ENCODE assay signal across 7 mouse cellular contexts in genomic region chr11:102393238-102393634, GRCm38 (mm10). TPM values are rescaled to one million over a fixed set of nuclear protein-coding genes. Genes with fewer than 3 reads are reported as not detected.
A peak's percentile ranks its signal among the peaks of the same experiment; 100 is the strongest.
DNase-seq lines count a peak whose midpoint lies in the region; ATAC-seq and TF ChIP-seq lines count a peak whose summit lies in the region.

Gene Rundc3a, plus strand, starts transcription at chr11:102393403.

- no peaks in the 10 kb centered on the region for H3K27me3 ChIP-seq in kidney, adult 2 months (replicated peaks; ENCODE audit: control insufficient read depth, insufficient read depth, low read length)
- H3K27me3 ChIP-seq in limb, embryonic 11.5 days (ENCODE audit: control insufficient read depth, insufficient read depth, low read length), result peaks cover 19% of the 10 kb centered on the region
- H3K27me3 ChIP-seq in midbrain, embryonic 13.5 days, result peaks cover 10% of the 10 kb centered on the region
- peaks cover 7% of the 10 kb centered on the region for H3K27me3 ChIP-seq in spleen, adult 2 months (ENCODE audit: control insufficient read depth, insufficient read depth, low read length)

- no peak for TF ChIP-seq CTCF in kidney, adult 2 months (conservative IDR thresholded peaks at IDR 0.05; ENCODE audit: insufficient read depth, insufficient read length, low read depth, low read length)
- no peak for TF ChIP-seq CTCF in spleen, adult 2 months (IDR thresholded peaks at IDR 0.05; ENCODE audit: extremely low read depth, insufficient read depth, insufficient read length, insufficient replicate concordance)

- H3K4me3 ChIP-seq in kidney, adult 2 months (ENCODE audit: insufficient read depth, low read depth, low read length), result peak within 1 kb of the TSS; percentile 17; the same call in 1 of the 2 replicates
- H3K4me3 ChIP-seq in limb, embryonic 11.5 days (ENCODE audit: low read depth, low read length), result peak within 1 kb of the TSS; percentile 32
- H3K4me3 ChIP-seq in midbrain, embryonic 13.5 days (replicated peaks), result peak within 1 kb of the TSS; percentile 89
- peak within 1 kb of the TSS; percentile 50 for H3K4me3 ChIP-seq in spleen, adult 2 months (ENCODE audit: extremely low read depth, insufficient read depth, insufficient read length)

- no peaks in the 10 kb centered on the region for H3K36me3 ChIP-seq in kidney, adult 2 months (ENCODE audit: control insufficient read depth, insufficient read depth, low read length)
- no peaks in the 10 kb centered on the region for H3K36me3 ChIP-seq in limb, embryonic 11.5 days (ENCODE audit: control insufficient read depth, insufficient read depth, low read length)
- peaks cover 4% of the 10 kb centered on the region for H3K36me3 ChIP-seq in midbrain, embryonic 13.5 days
- no peaks in the 10 kb centered on the region for H3K36me3 ChIP-seq in spleen, adult 2 months (ENCODE audit: control insufficient read depth, insufficient read depth, low read length)

- no peaks in the 10 kb centered on the region for H3K4me1 ChIP-seq in kidney, adult 2 months (ENCODE audit: control insufficient read depth, insufficient read depth, low read length)
- H3K4me1 ChIP-seq in limb, embryonic 11.5 days (ENCODE audit: control insufficient read depth, insufficient read depth, low read length), result peaks cover 10% of the 10 kb centered on the region
- H3K4me1 ChIP-seq in midbrain, embryonic 13.5 days (replicated peaks), result peaks cover 55% of the 10 kb centered on the region
- peaks cover 12% of the 10 kb centered on the region for H3K4me1 ChIP-seq in spleen, adult 2 months (ENCODE audit: control insufficient read depth, insufficient read depth, insufficient read length)

- TF ChIP-seq POLR2A in kidney, adult 2 months (IDR thresholded peaks at IDR 0.05; ENCODE audit: low read depth, low read length), result no peak
- no peak for TF ChIP-seq POLR2A in spleen, adult 2 months (IDR thresholded peaks at IDR 0.05; ENCODE audit: low read depth, low read length)

- H3K9me3 ChIP-seq in limb, embryonic 11.5 days (ENCODE audit: control insufficient read depth, low read length), result no peaks in the 10 kb centered on the region
- H3K9me3 ChIP-seq in midbrain, embryonic 13.5 days, result no peaks in the 10 kb centered on the region

- H3K9ac ChIP-seq in limb, embryonic 11.5 days (ENCODE audit: low read length), result peak within 1 kb of the TSS; percentile 22
- H3K9ac ChIP-seq in midbrain, embryonic 13.5 days (replicated peaks), result peak within 1 kb of the TSS; percentile 95

- under 1% methylated on average over 34 of the region's 34 CpGs for WGBS in kidney, adult 2 months
- under 1% methylated on average over 34 of the region's 34 CpGs for WGBS in limb, embryonic 11.5 days
- under 1% methylated on average over 33 of the region's 34 CpGs for WGBS in midbrain, embryonic 13.5 days
- under 1% methylated on average over 34 of the region's 34 CpGs for WGBS in spleen, adult 2 months

- peak; percentile 87 for ATAC-seq in granulocyte monocyte progenitor cell, adult 5-6 weeks (replicated peaks; ENCODE audit: poor library complexity, severe bottlenecking)
- ATAC-seq in limb, embryonic 11.5 days (ENCODE audit: insufficient number of reproducible peaks, low FRiP score, low TSS enrichment, low read depth), result peak; percentile 77
- peak; percentile 89 for ATAC-seq in midbrain, embryonic 13.5 days

- H3K27ac ChIP-seq in kidney, adult 2 months (ENCODE audit: insufficient read depth, low read depth, low read length), result no peak within 1 kb of the TSS
- no peak within 1 kb of the TSS for H3K27ac ChIP-seq in limb, embryonic 11.5 days (replicated peaks; ENCODE audit: low read depth, low read length)
- H3K27ac ChIP-seq in midbrain, embryonic 13.5 days, result peak within 1 kb of the TSS; percentile 97
- no peak within 1 kb of the TSS for H3K27ac ChIP-seq in spleen, adult 2 months (ENCODE audit: insufficient read depth, low read length)

- peak; percentile 85 for DNase-seq in adrenal gland, adult 8-10 months
- peak; percentile 87 for DNase-seq in embryo, embryonic 10 days (ENCODE audit: low spot score)
- DNase-seq in kidney, adult 2 months, result peak; percentile 69
- peak; percentile 95 for DNase-seq in limb, embryonic 11.5 days (ENCODE audit: low spot score)
- peak; percentile 21 to 59 for DNase-seq in spleen, adult 2 months (ENCODE audit: low read depth in 1 of 2, low spot score in 2 of 2)

- H3K4me2 ChIP-seq in limb, embryonic 11.5 days (ENCODE audit: low read depth, severe bottlenecking), result peak within 1 kb of the TSS; percentile 83
- H3K4me2 ChIP-seq in midbrain, embryonic 13.5 days (replicated peaks), result peak within 1 kb of the TSS; percentile 96

RNA-seq across cellular contexts. Expression of gene Rundc3a, which starts in this region (rescaled TPM):
- 10 to 100 TPM; 53.9 to 83.9 (median 77.5) TPM for total RNA-seq in adrenal gland, adult 8-10 months (2022)
- not detected in 2 replicates for total RNA-seq in granulocyte monocyte progenitor cell, adult 5-6 weeks (2014; fragmentation: Nextera tagmentation)
- not detected in 2 replicates for total RNA-seq in granulocyte monocyte progenitor cell, adult 5-6 weeks (2017)
- polyA plus RNA-seq in kidney, adult 2 months (2012; rRNA removed), result 2.6 and 3.4 TPM in 2 replicates
- 0.57 and 1.0 TPM in 2 replicates for polyA plus RNA-seq in limb, embryonic 11.5 days (2014; fragmentation: Nextera tagmentation; extraction: Ambion mirVana)
- polyA plus RNA-seq in midbrain, embryonic 13.5 days (2015; fragmentation: Nextera tagmentation; extraction: Ambion mirVana), result 131 and 153 TPM in 2 replicates
- 3.6 and 4.0 TPM in 2 replicates for polyA plus RNA-seq in spleen, adult 2 months (2012; rRNA removed)

Comparison
In these comparisons a context has a peak if more than half of its experiments do, and no peak if none do; other contexts are left out.
1. RNA of gene Rundc3a (total RNA-seq): 53.9 to 83.9 TPM in adrenal gland, adult 8-10 months; not detected in granulocyte monocyte progenitor cell, adult 5-6 weeks; every median in the first group is over 10 times any median in the second.
2. RNA of gene Rundc3a (polyA plus RNA-seq): 131 to 153 TPM in midbrain, embryonic 13.5 days; 3.6 to 4.0 TPM in spleen, adult 2 months, 2.6 to 3.4 TPM in kidney, adult 2 months and 0.57 to 1.0 TPM in limb, embryonic 11.5 days; every median in the first group is over 10 times any median in the second.
3. Peak in ATAC-seq in granulocyte monocyte progenitor cell, adult 5-6 weeks; RNA of the gene not detected or under 1 TPM.
4. DNase-seq: peak in every context shown above with its lines; median percentile 95 in limb, embryonic 11.5 days; 87 in embryo, embryonic 10 days; 85 in adrenal gland, adult 8-10 months; 69 in kidney, adult 2 months; 40 in spleen, adult 2 months.
5. H3K4me3 ChIP-seq: peak in every context shown above with its lines; median percentile 89 in midbrain, embryonic 13.5 days; 50 in spleen, adult 2 months; 32 in limb, embryonic 11.5 days; 17 in kidney, adult 2 months.
6. Peak in every context shown above with its lines, with median percentiles within 50 percentile points of each other: ATAC-seq.